Mouse (Mus musculus) G1E-ER4 (cell line): Measurements from ENCODE around the gene Pet100. TPM values are rescaled to one million over a fixed set of nuclear protein-coding genes. Genes with fewer than 3 reads are reported as not detected.

Source experiments
- GATA1 ChIP-seq: IDR thresholded peaks from one replicate; pipeline ENCODE4 v1.8.0; 2012; ENCODE audit warnings: low read length, inconsistent platforms
- polyA plus RNA-seq: library from polyadenylated mRNA; stranded (reverse); fragments of >175 nt; gene quantifications from 2 replicates; pipeline ENCODE4 v1.2.3, GENCODE M21; 2012

The Pet100 gene
- polyA plus RNA-seq, 1 experiment, result 55.8 TPM

DNA sequence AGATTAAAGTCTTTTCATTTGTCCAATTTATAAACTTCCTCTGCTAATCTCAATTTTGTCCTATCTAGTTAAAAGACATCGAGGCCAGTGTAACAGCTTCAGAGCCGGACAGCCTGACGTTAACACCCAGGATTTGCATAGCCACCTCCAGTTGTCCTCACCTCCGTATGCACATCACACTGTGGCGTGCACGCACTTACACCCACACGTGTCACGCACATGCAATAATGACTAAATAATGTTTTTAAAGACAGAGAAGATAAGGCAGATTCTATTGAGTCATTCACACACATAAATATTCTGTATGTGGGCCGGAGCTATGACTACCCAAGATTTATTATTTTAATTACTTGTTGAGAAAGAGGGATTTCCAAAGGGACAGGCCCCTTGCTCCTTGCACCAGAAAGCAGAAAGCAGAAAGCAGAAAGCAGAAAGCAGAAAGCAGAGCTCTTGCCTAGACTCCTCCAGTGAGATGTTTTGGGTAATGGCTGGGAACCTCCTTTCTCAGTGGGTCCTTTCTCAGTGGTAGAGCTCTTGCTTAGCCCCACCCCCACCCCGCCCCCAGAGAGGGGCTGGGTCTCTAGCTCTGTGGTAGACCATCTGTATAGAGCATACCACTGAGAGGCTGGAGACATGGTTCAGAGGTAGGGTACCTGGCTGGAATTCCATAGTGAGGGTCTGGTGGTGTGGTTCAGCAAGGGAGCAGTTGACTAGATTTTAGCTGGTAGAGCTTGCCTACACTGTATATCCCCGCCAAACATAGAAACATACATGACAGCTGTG is 33.6 kb downstream of the Pet100 start:
- no peak for TF ChIP-seq GATA1

DNA sequence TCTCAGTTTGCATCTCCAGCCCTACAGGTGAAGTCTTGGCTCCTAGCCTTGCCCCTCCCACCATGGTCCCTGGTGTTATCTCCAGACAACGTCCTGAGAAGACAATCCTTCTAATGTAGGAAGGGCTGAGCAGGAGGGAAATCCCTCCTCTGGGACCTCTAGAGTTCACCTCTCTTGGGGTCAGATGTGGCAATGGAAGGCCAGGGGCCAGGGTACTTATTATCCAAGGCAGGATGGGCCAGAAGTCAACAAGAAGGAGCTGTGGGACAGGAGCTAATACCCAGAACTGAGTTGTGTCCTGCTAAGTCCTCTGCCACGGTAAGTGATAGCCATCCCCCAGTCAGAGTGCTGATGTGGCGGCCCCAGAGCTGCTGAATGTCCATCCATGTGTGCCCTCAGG is 34.2 kb downstream of the Pet100 start, which contains the start of gene Retn:
Gene Retn (plus strand): TSS at position 245 of the 400 bp plus-strand sequence.
- no peak for TF ChIP-seq GATA1

DNA sequence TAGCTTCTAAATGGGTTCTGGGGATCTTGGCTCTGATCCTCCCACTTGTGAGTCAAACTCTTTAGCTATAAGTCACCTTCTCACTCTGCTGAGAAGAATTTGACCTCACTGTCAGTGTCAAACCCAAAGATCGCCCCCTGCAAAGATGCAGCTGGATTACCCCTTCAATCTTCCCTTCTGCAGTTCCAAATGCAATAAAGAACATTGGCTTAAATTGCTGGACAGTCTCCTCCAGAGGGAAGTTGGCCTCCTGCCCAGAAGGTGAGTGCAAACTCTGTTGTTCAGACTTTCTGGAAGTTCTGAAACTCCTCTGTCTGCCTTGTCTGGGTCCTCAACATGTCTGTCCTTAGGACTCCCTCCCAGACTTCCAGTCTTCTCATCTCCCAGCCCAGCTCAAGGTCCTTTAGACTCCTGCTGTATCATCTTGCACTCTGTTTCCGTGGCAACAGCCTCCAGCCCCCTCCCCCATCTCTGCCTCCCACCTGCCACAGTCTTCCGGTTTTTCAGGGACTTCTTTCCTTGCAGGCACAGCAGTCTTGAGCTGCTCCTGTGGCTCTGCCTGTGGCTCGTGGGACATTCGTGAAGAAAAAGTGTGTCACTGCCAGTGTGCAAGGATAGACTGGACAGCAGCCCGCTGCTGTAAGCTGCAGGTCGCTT is 35.5 kb downstream of the Pet100 start:
- no peak for TF ChIP-seq GATA1

DNA sequence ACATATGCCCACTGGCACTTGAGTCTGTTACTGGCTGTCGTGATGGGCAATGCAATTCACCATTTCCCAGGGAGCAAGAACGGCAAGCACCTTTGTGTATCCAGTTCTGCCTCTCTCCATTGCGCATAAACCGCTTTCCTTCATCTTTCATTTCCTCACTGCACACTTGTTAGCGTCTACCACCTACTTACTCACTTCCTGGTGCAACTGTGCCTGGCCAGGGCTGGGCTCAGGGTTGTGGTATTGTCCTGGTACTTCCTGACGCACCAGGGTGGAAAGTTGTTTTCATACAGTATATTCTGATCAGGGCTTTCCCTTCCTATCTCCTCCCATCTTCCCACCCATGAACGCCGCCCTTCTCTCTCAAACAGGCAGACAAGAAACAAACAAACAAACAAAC is 39.5 kb downstream of the Pet100 start:
- TF ChIP-seq GATA1, result no peak

DNA sequence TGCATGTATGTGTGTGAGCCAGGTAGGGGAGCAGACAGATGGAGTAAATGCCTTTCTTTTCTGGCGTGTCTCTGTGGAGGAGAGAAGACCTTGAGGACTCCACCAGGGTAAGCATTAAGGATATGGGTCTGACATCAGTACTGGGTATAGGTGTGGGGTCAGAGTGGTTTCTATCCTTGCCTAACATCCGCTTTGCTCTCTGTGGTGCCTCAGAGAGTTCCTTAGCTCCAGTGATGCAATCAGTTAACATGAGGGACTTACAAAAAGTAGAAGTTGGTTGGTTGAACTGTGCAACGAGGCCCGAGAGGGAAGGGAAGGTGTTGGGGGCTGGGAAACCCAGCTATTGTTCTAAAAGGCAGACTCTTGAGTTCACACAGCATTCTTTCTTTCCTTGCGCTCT is 43.1 kb downstream of the Pet100 start:
- no peak for TF ChIP-seq GATA1

DNA sequence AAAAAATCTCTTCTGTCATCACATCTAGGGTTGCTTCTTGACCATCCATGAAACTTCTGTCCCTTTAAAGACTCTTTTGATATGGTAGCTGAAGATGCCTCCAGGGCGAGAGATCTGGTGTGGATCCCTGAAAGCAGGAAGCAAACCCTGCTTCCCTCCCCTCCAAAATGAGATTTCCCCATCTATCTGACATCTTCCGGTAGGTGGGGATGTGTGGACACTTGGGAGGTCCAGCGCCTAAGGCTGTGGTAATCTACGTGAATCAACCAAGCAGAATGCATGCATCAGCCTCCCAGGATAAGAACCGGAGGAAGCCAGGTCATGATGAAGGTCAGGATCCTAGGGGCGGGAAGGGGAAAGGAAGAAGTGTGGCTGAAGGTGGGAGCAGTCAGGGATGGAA is 44.2 kb downstream of the Pet100 start, which contains the start of gene Mcemp1:
Gene Mcemp1 (plus strand): TSS at position 248 of the 400 bp plus-strand sequence.
- TF ChIP-seq GATA1, result no peak

DNA sequence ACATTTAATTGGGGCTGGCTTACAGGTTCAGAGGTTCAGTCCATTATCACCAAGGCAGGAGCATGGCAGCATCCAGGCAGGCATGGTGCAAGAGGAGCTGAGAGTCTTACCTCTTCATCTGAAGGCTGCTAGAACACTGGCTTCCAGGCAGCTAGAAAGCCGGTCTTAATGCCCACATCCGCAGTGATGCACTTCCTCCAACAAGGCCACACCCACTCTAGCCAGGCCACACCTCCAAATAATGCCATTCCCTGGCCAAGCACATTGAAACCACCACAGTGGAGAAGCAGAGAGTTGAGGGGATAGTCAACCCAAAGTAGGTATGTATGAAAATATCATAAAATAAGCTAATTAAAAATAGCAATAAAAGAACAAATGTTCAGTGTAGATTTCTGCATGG is 49.0 kb downstream of the Pet100 start:
- TF ChIP-seq GATA1, result no peak

DNA sequence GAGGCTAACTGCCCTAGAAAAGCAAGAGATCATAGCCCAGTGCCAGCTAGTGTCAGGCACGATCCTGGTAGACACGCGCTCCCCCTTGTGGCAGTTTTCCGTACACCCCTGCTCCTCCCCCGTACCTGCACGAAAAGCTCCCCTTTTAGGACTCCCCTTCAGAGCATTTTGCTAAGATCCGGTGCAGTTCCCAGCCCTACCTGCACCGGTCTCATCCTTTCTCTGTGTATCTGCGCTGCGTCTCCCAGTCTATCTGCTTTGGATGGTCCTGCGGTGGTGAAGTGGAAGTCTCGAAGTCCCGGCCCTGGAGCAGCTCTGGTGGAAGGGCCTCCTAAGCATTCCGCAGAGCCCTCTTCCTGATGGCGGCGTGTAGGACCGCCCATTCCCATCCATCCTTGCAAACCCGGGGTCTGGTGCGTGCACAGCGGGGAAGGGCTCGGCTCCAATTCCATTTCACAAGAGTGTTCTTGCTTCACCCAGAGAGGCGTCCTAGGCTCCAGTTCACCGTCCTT is 50.7 kb downstream of the Pet100 start, which contains the start of gene Fcor:
Gene Fcor (minus strand): TSS at position 383 of the 512 bp plus-strand sequence.
- no peak for TF ChIP-seq GATA1

DNA sequence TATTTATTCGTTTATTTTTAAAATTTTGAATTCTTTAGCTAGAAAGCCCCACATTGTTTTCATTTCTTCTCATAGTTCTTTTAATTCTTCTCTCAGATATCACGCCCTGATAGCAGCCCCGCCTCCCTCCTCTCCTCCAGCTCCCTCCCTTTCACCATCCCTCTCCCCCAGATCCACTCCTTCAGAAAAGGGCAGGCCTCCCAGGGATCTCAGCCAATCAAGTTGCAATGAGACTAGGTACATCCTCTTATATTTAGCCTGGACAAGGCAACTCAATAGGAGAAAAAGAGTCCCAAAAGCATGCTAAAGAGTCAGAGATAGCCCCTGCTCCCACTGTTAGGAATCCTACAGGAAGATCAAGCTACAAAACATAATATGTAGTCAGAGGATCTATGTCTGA is 53.3 kb downstream of the Pet100 start:
- TF ChIP-seq GATA1, result no peak

Other genes with a start within 250 kb of the Pet100 start
- gene Arhgef18, start 228.5 kb upstream of the Pet100 start, polyA plus RNA-seq, result 24.9 and 32.4 TPM in 2 replicates
- 0.45 and 0.79 TPM in 2 replicates for gene Pex11g, start 153.9 kb upstream of the Pet100 start, polyA plus RNA-seq
- 0.04 TPM in 1 of 2 replicates, not detected in the other for gene Tex45, start 150.7 kb upstream of the Pet100 start, polyA plus RNA-seq
- 14.9 and 16.7 TPM in 2 replicates for gene Zfp358, start 128.4 kb upstream of the Pet100 start, polyA plus RNA-seq
- 106 and 187 TPM in 2 replicates for gene Mcoln1, start 121.1 kb upstream of the Pet100 start, polyA plus RNA-seq
- gene Pnpla6, start 106.2 kb upstream of the Pet100 start, polyA plus RNA-seq, result 23.2 and 24.6 TPM in 2 replicates
- not detected in 2 replicates for gene C330021F23Rik, start 53.6 kb upstream of the Pet100 start, polyA plus RNA-seq
- gene Camsap3, start 34.3 kb upstream of the Pet100 start, polyA plus RNA-seq, result not detected in 2 replicates
- 38.8 and 51.5 TPM in 2 replicates for gene Xab2, start 232 bp upstream of the Pet100 start, polyA plus RNA-seq
- not detected in 2 replicates for gene Pcp2, start 4.0 kb downstream of the Pet100 start, polyA plus RNA-seq
- gene Stxbp2, start 9.4 kb downstream of the Pet100 start, polyA plus RNA-seq, result 250 and 417 TPM in 2 replicates
- gene Retn, start 34.2 kb downstream of the Pet100 start, polyA plus RNA-seq, result not detected in 2 replicates
- not detected in 2 replicates for gene Mcemp1, start 44.2 kb downstream of the Pet100 start, polyA plus RNA-seq
- gene Fcor, start 50.8 kb downstream of the Pet100 start, polyA plus RNA-seq, result not detected in 2 replicates
- gene Trappc5, start 54.8 kb downstream of the Pet100 start, polyA plus RNA-seq, result 22.4 and 25.8 TPM in 2 replicates
- gene Fcer2a, start 72.6 kb downstream of the Pet100 start, polyA plus RNA-seq, result not detected in 2 replicates
- gene Clec4g, start 99.1 kb downstream of the Pet100 start, polyA plus RNA-seq, result not detected in 2 replicates
- not detected in 2 replicates for gene Cd209a, start 127.4 kb downstream of the Pet100 start, polyA plus RNA-seq
- not detected in 2 replicates for gene Cd209e, start 232.8 kb downstream of the Pet100 start, polyA plus RNA-seq